Mouse (Mus musculus) gastrocnemius, adult 8-10 months (tissue): ENCODE data around the gene Limk1. TPM values are rescaled to one million over a fixed set of nuclear protein-coding genes. Genes with fewer than 3 reads are reported as not detected.

Experiments used
- DNase-seq, 2 experiments: peaks; one replicate each; pipeline ENCODE4 v3.0.0; 2022; ENCODE audit warnings: low spot score in 2 of 2
- total RNA-seq, 4 experiments: library from RNA; stranded (reverse); gene quantifications; 2 replicates each; pipeline ENCODE4 v1.2.4; 2022

Gene Limk1
- total RNA-seq = 1 to 10 TPM in 2 of 4 experiments, under 1 TPM in 2; 0.92 to 1.5 (median 1.2) TPM

GRCm38 (mm10) chr5:134688086-134688717, at the start of gene Limk1:
Limk1 (minus strand) TSS chr5:134688598.
- no peak for DNase-seq

DNA sequence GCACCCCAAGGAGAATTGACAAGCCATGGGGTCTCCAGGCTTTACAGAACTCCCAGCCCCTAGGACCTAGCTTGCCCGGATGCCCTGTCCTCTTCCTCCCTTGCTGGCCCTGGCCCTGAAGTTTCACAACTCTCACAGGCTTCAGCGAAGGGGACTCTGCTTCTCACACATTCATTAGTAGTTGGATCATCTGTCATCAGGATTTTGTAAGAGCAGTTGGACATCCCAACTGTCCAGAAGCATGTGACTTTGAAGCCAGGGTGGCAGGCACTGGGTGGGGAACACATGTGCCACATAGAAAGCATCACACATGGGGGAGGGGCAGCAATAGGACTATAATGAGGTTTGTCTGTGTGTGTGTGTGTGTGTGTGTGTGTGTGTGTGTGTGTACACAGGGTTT, 46.5 kb upstream of the Limk1 start:
- no peak for DNase-seq

- no peak for DNase-seq
Observed at GRCm38 (mm10) chr5:134734072-134734471, 45.7 kb upstream of the Limk1 start.

GRCm38 (mm10) chr5:134733241-134733640, 44.8 kb upstream of the Limk1 start:
- DNase-seq = no peak

- no peak for DNase-seq
Observed at GRCm38 (mm10) chr5:134729124-134729523, 40.7 kb upstream of the Limk1 start.

DNA sequence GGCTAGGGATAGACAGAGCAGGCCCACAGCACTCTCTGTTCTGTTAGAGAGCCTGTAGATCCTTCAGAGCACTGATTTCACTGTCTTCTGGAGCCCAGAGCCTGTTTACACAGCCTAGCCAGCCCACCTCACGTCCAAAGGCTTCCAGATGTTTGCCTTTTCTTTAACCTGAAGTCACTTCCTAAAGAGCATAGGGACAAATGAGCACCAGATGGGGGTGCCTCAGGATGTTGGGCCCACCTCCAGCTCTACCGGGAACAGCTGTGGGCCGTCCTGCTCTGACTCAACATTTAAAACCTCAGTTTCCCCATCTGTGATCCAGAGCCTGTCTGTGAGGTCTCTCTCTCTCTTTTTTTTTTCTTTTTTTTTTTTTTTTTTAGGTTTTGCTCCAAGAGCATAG, 40.1 kb upstream of the Limk1 start:
- no peak for DNase-seq

- DNase-seq = no peak
Observed at GRCm38 (mm10) chr5:134727001-134727639, 38.7 kb upstream of the Limk1 start.

GRCm38 (mm10) chr5:134725299-134725698, 36.9 kb upstream of the Limk1 start:
- no peak for DNase-seq

DNA sequence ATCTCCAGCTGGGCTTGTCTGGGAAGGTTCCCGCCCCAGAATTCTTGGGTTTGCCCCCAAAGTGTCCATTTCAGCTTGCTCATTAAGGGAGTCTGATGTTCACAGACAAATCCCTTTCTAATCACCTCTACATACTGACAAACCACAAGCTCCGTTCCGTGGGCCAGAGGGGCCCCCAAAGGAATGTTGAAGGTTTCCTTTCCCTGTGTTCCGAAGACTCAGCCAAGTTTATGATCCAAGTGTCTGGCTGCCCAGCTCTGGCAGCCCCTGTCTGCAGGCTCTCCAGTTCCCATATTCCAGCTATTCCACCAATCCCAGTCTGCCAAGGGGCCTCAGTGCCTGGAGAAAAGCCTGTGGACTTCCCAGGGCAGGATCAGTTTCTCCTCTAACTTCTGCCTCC, 31.7 kb upstream of the Limk1 start:
- no peak for DNase-seq

GRCm38 (mm10) chr5:134711076-134711475, 22.7 kb upstream of the Limk1 start:
- no peak for DNase-seq

DNA sequence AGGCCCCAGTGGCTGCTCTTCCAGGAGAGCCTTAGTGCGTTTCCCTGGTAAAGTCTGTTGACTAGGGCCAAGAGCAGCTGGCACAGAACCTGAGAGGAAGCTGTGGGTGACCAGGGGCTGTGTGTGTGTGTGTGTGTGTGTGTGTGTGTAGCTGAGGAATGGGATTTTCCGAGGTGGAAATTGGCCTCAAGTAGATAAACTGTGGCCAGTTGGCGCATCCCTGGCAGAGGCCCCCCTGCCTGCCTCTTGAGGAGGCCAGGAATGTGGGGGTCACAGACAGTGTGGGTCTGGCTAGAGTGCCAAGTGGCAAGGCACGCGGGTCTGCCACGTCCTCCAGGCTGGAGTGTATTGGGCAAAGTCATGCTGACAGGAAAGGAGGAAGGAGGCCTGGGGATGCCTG, 20.9 kb upstream of the Limk1 start:
- DNase-seq = no peak

GRCm38 (mm10) chr5:134704157-134704556, 15.8 kb upstream of the Limk1 start:
- peak; percentile 52 for DNase-seq

DNA sequence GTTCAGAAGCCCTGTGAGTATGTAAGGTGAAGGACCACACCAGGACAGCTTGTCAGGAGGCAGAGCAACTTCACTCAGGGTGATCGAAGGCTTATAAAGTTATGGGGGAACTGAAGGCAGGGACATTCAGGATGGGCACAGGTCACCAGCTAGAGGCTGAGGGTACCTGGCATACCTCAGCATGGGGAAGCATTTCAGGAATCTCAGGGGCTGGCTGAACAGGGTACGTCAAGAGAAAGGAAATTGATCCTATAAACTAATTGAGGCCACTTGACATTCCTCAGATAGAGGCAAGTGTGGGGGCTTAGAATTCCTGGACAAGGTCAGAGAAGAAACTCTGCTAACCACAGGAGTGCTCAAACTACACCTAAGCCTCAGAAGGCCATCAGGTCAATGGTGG, 7.1 kb upstream of the Limk1 start:
- DNase-seq = no peak

DNA sequence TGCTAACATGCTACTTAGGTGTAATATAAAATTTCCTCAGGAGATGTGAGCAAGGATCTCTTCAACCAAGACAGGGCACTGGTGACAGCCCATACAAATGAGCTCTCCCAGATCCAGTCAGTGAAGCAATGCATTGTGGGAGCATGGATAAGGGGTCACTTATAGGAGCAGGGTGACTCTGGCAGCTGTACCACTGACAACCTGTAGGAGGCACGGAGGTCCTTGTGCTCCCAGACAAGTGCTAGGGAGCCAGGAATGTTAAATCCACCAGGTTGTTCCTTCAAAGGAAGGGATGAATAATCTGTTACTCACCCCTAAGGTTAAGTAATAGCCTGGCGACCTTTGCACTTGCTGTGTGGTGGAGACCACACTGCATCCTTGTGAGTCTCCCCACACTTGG, 6.7 kb upstream of the Limk1 start:
- DNase-seq = no peak

DNA sequence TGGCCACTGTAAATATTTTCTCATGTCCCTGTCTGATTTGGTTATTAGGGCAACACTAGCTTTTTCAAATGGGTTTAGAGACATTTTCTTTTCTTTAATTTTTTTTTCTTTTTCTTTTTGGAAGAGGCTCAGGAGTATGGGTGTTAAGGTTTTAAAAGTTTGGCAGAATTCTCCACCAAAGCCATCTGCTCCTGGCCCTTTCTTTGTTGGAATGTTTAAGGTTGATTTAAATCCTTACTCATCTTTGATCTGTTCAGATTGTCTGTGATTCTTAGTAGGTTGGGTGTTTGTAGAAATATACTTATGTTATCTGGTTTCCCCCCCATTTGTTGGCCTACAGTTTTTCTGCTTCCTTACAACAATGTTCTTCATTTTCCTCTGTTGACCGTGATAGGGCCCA, 4.3 kb upstream of the Limk1 start:
- no peak for DNase-seq

GRCm38 (mm10) chr5:134688718-134689284, 403 bp upstream of the Limk1 start:
- peak; percentile 99 for DNase-seq

DNA sequence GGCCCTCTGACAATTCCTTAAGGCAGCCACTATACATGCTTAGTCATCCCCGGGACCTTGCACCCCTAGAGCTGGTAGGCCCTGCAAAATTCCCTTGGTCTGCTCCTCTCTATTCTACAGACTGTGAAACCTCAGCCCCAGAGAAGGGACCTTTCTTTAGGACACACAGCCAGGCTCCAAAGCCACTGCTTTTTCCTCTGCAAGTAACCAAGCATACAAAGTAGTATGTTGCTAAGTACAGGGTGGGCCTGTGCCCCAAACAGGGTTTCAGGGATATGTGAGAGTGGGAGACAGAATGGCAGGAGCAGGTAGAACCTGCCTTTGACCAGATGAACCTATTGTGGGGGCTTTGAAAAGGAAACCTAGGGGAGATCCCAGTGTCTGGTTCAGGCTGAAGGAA, 1.2 kb downstream of the Limk1 start:
- no peak for DNase-seq

- no peak for DNase-seq
Observed at GRCm38 (mm10) chr5:134686541-134686940, 1.9 kb downstream of the Limk1 start.

DNA sequence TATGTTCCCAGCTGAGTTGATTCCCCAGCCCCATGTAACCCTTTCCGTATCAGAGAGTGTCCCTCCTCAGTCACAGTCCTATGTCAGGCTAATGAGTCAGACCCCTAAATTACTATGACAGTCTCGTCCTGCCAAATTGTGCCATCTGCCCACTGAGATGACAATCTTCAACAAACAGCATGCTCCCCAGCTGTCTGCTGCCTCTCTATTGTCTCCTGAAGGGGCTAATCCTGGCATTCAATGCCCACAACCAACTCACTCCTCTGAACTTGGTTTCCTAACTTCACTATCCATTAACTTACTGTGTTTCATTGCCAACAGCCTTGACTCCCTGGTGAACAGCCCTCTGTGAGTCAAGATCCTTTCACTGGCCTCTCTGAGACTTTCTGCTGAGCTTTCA, 4.0 kb downstream of the Limk1 start:
- no peak for DNase-seq

DNA sequence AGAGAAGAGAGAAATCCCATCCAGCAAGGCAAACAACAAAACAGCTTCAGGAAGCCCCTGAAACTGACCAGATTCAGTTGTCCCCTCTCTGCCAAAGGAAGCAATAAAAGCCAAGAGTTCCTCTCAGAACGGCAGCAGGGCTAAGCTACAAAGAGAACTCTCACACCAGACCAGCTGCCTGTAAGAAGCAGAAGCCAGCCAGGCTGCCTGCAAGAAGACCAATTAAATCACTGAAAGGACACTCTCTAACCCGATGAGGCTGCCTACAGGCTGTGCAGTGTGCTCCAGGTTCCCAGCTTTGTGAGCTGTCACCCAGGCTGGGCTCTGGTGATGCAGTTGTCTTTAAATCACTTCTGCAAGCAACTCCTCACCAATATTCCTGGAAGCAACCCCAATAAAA, 4.6 kb downstream of the Limk1 start:
- DNase-seq = no peak

DNA sequence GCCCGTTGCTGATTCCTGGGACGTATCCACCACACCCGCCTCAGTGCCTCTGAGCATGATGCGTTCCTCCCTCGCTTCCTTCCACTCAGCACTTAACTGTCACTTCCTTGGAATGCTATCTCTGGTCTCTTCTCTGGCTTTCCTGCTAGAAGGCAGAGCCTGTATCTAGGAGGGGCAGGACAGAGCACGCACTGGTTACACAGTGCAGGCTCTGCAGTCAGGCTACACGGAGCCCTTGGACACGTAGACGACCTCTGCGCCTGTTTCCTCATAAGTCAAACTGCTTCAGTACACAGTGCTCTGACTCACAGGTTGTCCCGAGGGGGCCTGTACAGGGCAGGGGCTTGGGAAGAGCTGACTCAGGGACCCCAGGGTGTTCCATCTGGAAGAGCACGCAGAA, 8.2 kb downstream of the Limk1 start:
- DNase-seq = no peak

GRCm38 (mm10) chr5:134678827-134679546, 9.4 kb downstream of the Limk1 start:
- no peak for DNase-seq
